Mouse (Mus musculus): ENCODE results near the gene Rsbn1l.

- TF ChIP-seq CTCF (IDR thresholded peaks at IDR 0.05; ENCODE audit: control insufficient read depth, insufficient read depth, insufficient replicate concordance, low read depth, low read length) (no peak), POLR2A (IDR thresholded peaks at IDR 0.05; ENCODE audit: control insufficient read depth, low read depth, low read length) (no peak)
Observed at GRCm38 (mm10) chr5:20968493-20968892, 12.3 kb upstream of the Rsbn1l start.
